In the genomic region with DNA sequence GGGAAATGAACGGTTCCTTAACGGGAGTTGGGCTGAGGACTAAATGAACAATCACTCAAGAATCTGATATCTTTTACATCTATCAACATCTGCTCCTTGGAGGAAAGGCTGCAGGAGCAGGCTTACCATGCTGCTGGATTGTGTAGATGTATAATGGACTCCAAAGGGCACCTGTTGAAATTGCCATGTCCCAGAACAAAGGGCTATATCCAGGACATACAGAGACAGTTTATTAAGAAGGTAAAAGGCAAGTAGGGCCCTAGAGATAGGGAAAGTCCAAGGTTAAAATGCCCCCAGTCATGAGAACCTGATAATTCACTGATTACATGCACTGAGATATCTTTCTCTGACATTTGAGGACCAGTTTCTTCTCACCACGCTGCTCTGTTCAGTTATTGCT, we compare ENCODE assay signal across 18 mouse cellular contexts.
"Had no signal": no experiment of that assay in that cellular context is flagged by ENCODE, and none has a peak within 500 bp of the region (broad histone marks: within the 10 kb centered on the region; RNA-seq: fewer than 3 reads in every experiment).

No protein-coding gene starts in this region.

- H3K27ac ChIP-seq: lung, embryonic 15.5 days; macrophage; midbrain, embryonic 13.5 days; midbrain, embryonic 15.5 days; neural tube, embryonic 13.5 days; stomach, embryonic 15.5 days; stomach, postnatal 0 days had no signal

- ATAC-seq: liver, postnatal 0 days; lung, postnatal 0 days; midbrain, embryonic 13.5 days; midbrain, embryonic 15.5 days had no signal

- H3K4me2 ChIP-seq: lung, embryonic 15.5 days; midbrain, embryonic 11.5 days; midbrain, embryonic 13.5 days; midbrain, embryonic 15.5 days; neural tube, embryonic 13.5 days; stomach, embryonic 15.5 days had no signal

- H3K4me1 ChIP-seq: lung, embryonic 15.5 days; megakaryocyte, embryonic 14.5 days; midbrain, embryonic 13.5 days; midbrain, embryonic 15.5 days; neural tube, embryonic 13.5 days; stomach, embryonic 15.5 days had no signal

- H3K9me3 ChIP-seq: lung, embryonic 15.5 days; midbrain, embryonic 13.5 days; midbrain, embryonic 15.5 days; neural tube, embryonic 13.5 days; stomach, embryonic 15.5 days had no signal

- H3K4me3 ChIP-seq: lung, embryonic 15.5 days; megakaryocyte, embryonic 14.5 days; midbrain, embryonic 13.5 days; midbrain, embryonic 15.5 days; neural tube, embryonic 13.5 days; stomach, embryonic 15.5 days had no signal

- H3K27me3 ChIP-seq: lung, embryonic 15.5 days; megakaryocyte, embryonic 14.5 days; midbrain, embryonic 13.5 days; midbrain, embryonic 15.5 days; neural tube, embryonic 13.5 days; stomach, embryonic 15.5 days had no signal

- DNase-seq: liver, postnatal 0 days; lung, adult 2 months; lung, postnatal 14 days; lung, postnatal 36 days; right cerebral cortex, postnatal 14 days; thymus, adult 2 months; thymus, postnatal 25 days; thymus, postnatal 4 days had no signal

- H3K36me3 ChIP-seq: lung, embryonic 15.5 days; midbrain, embryonic 13.5 days; midbrain, embryonic 15.5 days; neural tube, embryonic 13.5 days; stomach, embryonic 15.5 days had no signal

- H3K9ac ChIP-seq: liver, postnatal 0 days; lung, embryonic 15.5 days; midbrain, embryonic 13.5 days; midbrain, embryonic 15.5 days; neural tube, embryonic 13.5 days; stomach, embryonic 15.5 days had no signal
